Mouse (Mus musculus): ENCODE results near the gene Npas3. TPM values are rescaled to one million over a fixed set of nuclear protein-coding genes. Genes with fewer than 3 reads are reported as not detected.

The Npas3 gene
- polyA plus RNA-seq, 1 experiment from 2014 or later = 2.0 TPM

- no peak overlapping the region for H3K4me3 ChIP-seq (ENCODE audit: low read depth, low read length)
- no peak overlapping the region for H3K27ac ChIP-seq (ENCODE audit: low read depth, low read length)
- WGBS = 76% methylated on average over 3 of the region's 3 CpGs
- no peaks in the 10 kb centered on the region for H3K27me3 ChIP-seq (replicated peaks; ENCODE audit: control insufficient read depth, insufficient read depth, low read length)
- H3K9me3 ChIP-seq (ENCODE audit: control insufficient read depth, low read length) = peaks cover 2% of the 10 kb centered on the region; the same call in 1 of the 2 replicates
- no peaks in the 10 kb centered on the region for H3K36me3 ChIP-seq (ENCODE audit: control insufficient read depth, insufficient read depth, low read length)
- no peak overlapping the region for H3K4me2 ChIP-seq
- no peak overlapping the region for H3K9ac ChIP-seq (ENCODE audit: low read depth, low read length)
- no peaks in the 10 kb centered on the region for H3K4me1 ChIP-seq (replicated peaks; ENCODE audit: control insufficient read depth, insufficient read depth, low read length)
- DNase-seq (ENCODE audit: low spot score) = no peak
- ATAC-seq (replicated peaks; ENCODE audit: low FRiP score) = no peak
Observed at GRCm38 (mm10) chr12:53997141-53997540, 748.7 kb downstream of the Npas3 start.

GRCm38 (mm10) chr12:53999647-54000637, 751.5 kb downstream of the Npas3 start:
- 55% methylated on average over 15 of the region's 15 CpGs for WGBS
- no peaks in the 10 kb centered on the region for H3K36me3 ChIP-seq (ENCODE audit: control insufficient read depth, insufficient read depth, low read length)
- ATAC-seq (replicated peaks; ENCODE audit: low FRiP score) = no peak
- no peak for DNase-seq (ENCODE audit: low spot score)
- H3K9me3 ChIP-seq (ENCODE audit: control insufficient read depth, low read length) = no peaks in the 10 kb centered on the region
- no peak overlapping the region for H3K4me2 ChIP-seq
- H3K9ac ChIP-seq (ENCODE audit: low read depth, low read length) = no peak overlapping the region
- no peak overlapping the region for H3K4me3 ChIP-seq (ENCODE audit: low read depth, low read length)
- no peaks in the 10 kb centered on the region for H3K4me1 ChIP-seq (replicated peaks; ENCODE audit: control insufficient read depth, insufficient read depth, low read length)
- no peaks in the 10 kb centered on the region for H3K27me3 ChIP-seq (replicated peaks; ENCODE audit: control insufficient read depth, insufficient read depth, low read length)
- no peak overlapping the region for H3K27ac ChIP-seq (ENCODE audit: low read depth, low read length)

- Histone ChIP-seq H3K4me1 (replicated peaks; ENCODE audit: control insufficient read depth, insufficient read depth, low read length) (no peaks in the 10 kb centered on the region), H3K9ac (ENCODE audit: low read depth, low read length) (no peak overlapping the region), H3K36me3 (ENCODE audit: control insufficient read depth, insufficient read depth, low read length) (no peaks in the 10 kb centered on the region), H3K27ac (ENCODE audit: low read depth, low read length) (no peak overlapping the region), H3K4me2 (no peak overlapping the region), H3K27me3 (replicated peaks; ENCODE audit: control insufficient read depth, insufficient read depth, low read length) (no peaks in the 10 kb centered on the region), H3K9me3 (ENCODE audit: control insufficient read depth, low read length) (no peaks in the 10 kb centered on the region), H3K4me3 (ENCODE audit: low read depth, low read length) (no peak overlapping the region)
- 56% methylated on average over 4 of the region's 4 CpGs for WGBS
- ATAC-seq (replicated peaks; ENCODE audit: low FRiP score) = no peak
- DNase-seq (ENCODE audit: low spot score) = no peak
Observed at GRCm38 (mm10) chr12:54002496-54002895, 754.0 kb downstream of the Npas3 start.

- Histone ChIP-seq H3K4me3 (ENCODE audit: low read depth, low read length) (no peak overlapping the region), H3K36me3 (ENCODE audit: control insufficient read depth, insufficient read depth, low read length) (no peaks in the 10 kb centered on the region), H3K9me3 (ENCODE audit: control insufficient read depth, low read length) (no peaks in the 10 kb centered on the region), H3K9ac (ENCODE audit: low read depth, low read length) (no peak overlapping the region), H3K4me2 (no peak overlapping the region), H3K27ac (ENCODE audit: low read depth, low read length) (no peak overlapping the region), H3K27me3 (replicated peaks; ENCODE audit: control insufficient read depth, insufficient read depth, low read length) (no peaks in the 10 kb centered on the region), H3K4me1 (replicated peaks; ENCODE audit: control insufficient read depth, insufficient read depth, low read length) (no peaks in the 10 kb centered on the region)
- no peak for ATAC-seq (replicated peaks; ENCODE audit: low FRiP score)
- no peak for DNase-seq (ENCODE audit: low spot score)
- WGBS = 62% methylated on average over 8 of the region's 8 CpGs
Observed at GRCm38 (mm10) chr12:54004606-54005005, 756.1 kb downstream of the Npas3 start.

- H3K9me3 ChIP-seq (ENCODE audit: control insufficient read depth, low read length) = no peaks in the 10 kb centered on the region
- no peak overlapping the region for H3K27ac ChIP-seq (ENCODE audit: low read depth, low read length)
- no peak overlapping the region for H3K4me2 ChIP-seq
- H3K9ac ChIP-seq (ENCODE audit: low read depth, low read length) = no peak overlapping the region
- no peaks in the 10 kb centered on the region for H3K36me3 ChIP-seq (ENCODE audit: control insufficient read depth, insufficient read depth, low read length)
- no peaks in the 10 kb centered on the region for H3K4me1 ChIP-seq (replicated peaks; ENCODE audit: control insufficient read depth, insufficient read depth, low read length)
- ATAC-seq (replicated peaks; ENCODE audit: low FRiP score) (no peak), DNase-seq (ENCODE audit: low spot score) (no peak)
- H3K4me3 ChIP-seq (ENCODE audit: low read depth, low read length) = no peak overlapping the region
- H3K27me3 ChIP-seq (replicated peaks; ENCODE audit: control insufficient read depth, insufficient read depth, low read length) = no peaks in the 10 kb centered on the region
- 61% methylated on average over 4 of the region's 4 CpGs for WGBS
Observed at GRCm38 (mm10) chr12:54005546-54005945, 757.1 kb downstream of the Npas3 start.

- DNase-seq (ENCODE audit: low spot score) (no peak), ATAC-seq (replicated peaks; ENCODE audit: low FRiP score) (no peak)
- no peaks in the 10 kb centered on the region for H3K4me1 ChIP-seq (replicated peaks; ENCODE audit: control insufficient read depth, insufficient read depth, low read length)
- H3K36me3 ChIP-seq (ENCODE audit: control insufficient read depth, insufficient read depth, low read length) = no peaks in the 10 kb centered on the region
- no peaks in the 10 kb centered on the region for H3K9me3 ChIP-seq (ENCODE audit: control insufficient read depth, low read length)
- no peak overlapping the region for H3K4me3 ChIP-seq (ENCODE audit: low read depth, low read length)
- H3K27ac ChIP-seq (ENCODE audit: low read depth, low read length) = no peak overlapping the region
- no peak overlapping the region for H3K9ac ChIP-seq (ENCODE audit: low read depth, low read length)
- H3K4me2 ChIP-seq = no peak overlapping the region
- H3K27me3 ChIP-seq (replicated peaks; ENCODE audit: control insufficient read depth, insufficient read depth, low read length) = no peaks in the 10 kb centered on the region
Observed at GRCm38 (mm10) chr12:54015304-54015703, 766.8 kb downstream of the Npas3 start.

GRCm38 (mm10) chr12:54017949-54018348, 769.5 kb downstream of the Npas3 start:
- no peak overlapping the region for H3K4me2 ChIP-seq
- no peaks in the 10 kb centered on the region for H3K4me1 ChIP-seq (replicated peaks; ENCODE audit: control insufficient read depth, insufficient read depth, low read length)
- 82% methylated on average over 8 of the region's 8 CpGs for WGBS
- H3K9ac ChIP-seq (ENCODE audit: low read depth, low read length) = no peak overlapping the region
- no peak overlapping the region for H3K4me3 ChIP-seq (ENCODE audit: low read depth, low read length)
- DNase-seq (ENCODE audit: low spot score) = no peak
- no peak for ATAC-seq (replicated peaks; ENCODE audit: low FRiP score)
- no peaks in the 10 kb centered on the region for H3K9me3 ChIP-seq (ENCODE audit: control insufficient read depth, low read length)
- H3K36me3 ChIP-seq (ENCODE audit: control insufficient read depth, insufficient read depth, low read length) = no peaks in the 10 kb centered on the region
- no peak overlapping the region for H3K27ac ChIP-seq (ENCODE audit: low read depth, low read length)
- H3K27me3 ChIP-seq (replicated peaks; ENCODE audit: control insufficient read depth, insufficient read depth, low read length) = no peaks in the 10 kb centered on the region

GRCm38 (mm10) chr12:54019979-54020378, 771.5 kb downstream of the Npas3 start:
- ATAC-seq (replicated peaks; ENCODE audit: low FRiP score) = no peak
- Histone ChIP-seq H3K27ac (ENCODE audit: low read depth, low read length) (no peak overlapping the region), H3K4me2 (no peak overlapping the region), H3K9me3 (ENCODE audit: control insufficient read depth, low read length) (no peaks in the 10 kb centered on the region), H3K4me3 (ENCODE audit: low read depth, low read length) (no peak overlapping the region), H3K27me3 (replicated peaks; ENCODE audit: control insufficient read depth, insufficient read depth, low read length) (no peaks in the 10 kb centered on the region), H3K9ac (ENCODE audit: low read depth, low read length) (no peak overlapping the region), H3K4me1 (replicated peaks; ENCODE audit: control insufficient read depth, insufficient read depth, low read length) (no peaks in the 10 kb centered on the region), H3K36me3 (ENCODE audit: control insufficient read depth, insufficient read depth, low read length) (no peaks in the 10 kb centered on the region)
- DNase-seq (ENCODE audit: low spot score) = no peak
- WGBS = 89% methylated on average over 8 of the region's 8 CpGs
